Mouse (Mus musculus): ENCODE results near the gene Snx32. TPM values are rescaled to one million over a fixed set of nuclear protein-coding genes. Genes with fewer than 3 reads are reported as not detected.

Gene Snx32
- 10.8 and 12.2 TPM in 2 replicates for polyA plus RNA-seq (2012; rRNA removed)

DNA sequence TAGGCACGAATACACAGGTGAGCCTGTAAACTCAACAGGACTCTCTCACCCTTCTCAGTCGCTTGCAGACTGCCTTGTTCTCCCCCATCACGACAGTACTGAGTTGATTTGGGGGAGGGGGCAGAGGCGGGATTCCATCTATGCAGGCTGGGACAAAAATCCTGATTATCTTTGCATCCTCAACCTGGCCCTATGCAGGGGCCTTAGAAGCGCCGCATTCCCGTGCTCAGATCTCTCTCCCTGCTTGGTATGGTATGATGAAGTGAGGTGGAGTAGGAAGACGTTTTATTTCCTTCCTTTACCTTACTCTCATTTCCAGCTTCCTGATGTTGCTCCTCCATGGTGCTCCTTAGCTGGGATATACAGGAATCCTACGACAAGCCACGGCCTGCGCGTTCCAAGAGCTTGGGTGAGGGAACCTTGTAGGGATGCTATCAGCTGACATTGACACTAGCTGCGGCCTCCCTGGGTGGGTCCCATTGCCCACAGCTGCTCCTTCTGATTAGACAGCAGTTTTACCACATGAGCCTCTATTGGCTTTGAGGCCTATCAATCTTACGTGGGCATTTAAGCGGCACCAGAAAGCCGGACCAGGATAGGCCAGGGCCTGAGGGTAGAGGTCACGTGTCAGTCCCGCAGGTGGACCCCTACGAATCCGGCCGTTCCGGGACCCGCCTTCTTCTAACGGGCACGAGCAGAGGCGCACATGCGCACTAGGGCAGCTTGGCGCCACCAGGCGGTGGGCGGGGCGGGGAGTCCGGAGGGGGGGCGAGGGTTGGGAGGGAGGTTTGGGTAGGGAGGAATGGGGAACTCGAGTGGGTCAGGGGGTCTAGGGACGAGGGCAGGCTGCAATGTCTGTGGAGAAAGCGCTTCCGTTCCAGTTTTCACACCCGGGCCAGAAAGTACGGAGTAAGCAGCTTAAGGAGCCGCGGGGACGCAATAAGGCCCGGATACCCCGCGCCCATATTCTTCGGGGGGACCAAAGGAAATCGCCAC lies at the start of gene Snx32:
Gene Snx32 (minus strand): TSS at position 508 of the 996 bp plus-strand sequence.
- H3K4me1 ChIP-seq (ENCODE audit: control insufficient read depth, insufficient read depth, insufficient read length): peaks cover 7% of the 10 kb centered on the region; the same call in 1 of the 2 replicates
- DNase-seq (ENCODE audit: low read depth in 1 of 2, low spot score in 2 of 2): peak; percentile 98
- no peak for TF ChIP-seq CTCF (IDR thresholded peaks at IDR 0.05; ENCODE audit: extremely low read depth, insufficient read depth, insufficient read length, insufficient replicate concordance)
- peak; percentile 11; the same call in 1 of the 2 replicates for TF ChIP-seq POLR2A (IDR thresholded peaks at IDR 0.05; ENCODE audit: low read depth, low read length)
- no peaks in the 10 kb centered on the region for H3K36me3 ChIP-seq (ENCODE audit: control insufficient read depth, insufficient read depth, low read length)
- H3K27me3 ChIP-seq (ENCODE audit: control insufficient read depth, insufficient read depth, low read length): no peaks in the 10 kb centered on the region
- 3% methylated on average over 47 of the region's 47 CpGs for WGBS
- peak within 1 kb of the TSS; percentile 65 for H3K4me3 ChIP-seq (ENCODE audit: extremely low read depth, insufficient read depth, insufficient read length)
- H3K27ac ChIP-seq (ENCODE audit: insufficient read depth, low read length): peak within 1 kb of the TSS; percentile 50

DNA sequence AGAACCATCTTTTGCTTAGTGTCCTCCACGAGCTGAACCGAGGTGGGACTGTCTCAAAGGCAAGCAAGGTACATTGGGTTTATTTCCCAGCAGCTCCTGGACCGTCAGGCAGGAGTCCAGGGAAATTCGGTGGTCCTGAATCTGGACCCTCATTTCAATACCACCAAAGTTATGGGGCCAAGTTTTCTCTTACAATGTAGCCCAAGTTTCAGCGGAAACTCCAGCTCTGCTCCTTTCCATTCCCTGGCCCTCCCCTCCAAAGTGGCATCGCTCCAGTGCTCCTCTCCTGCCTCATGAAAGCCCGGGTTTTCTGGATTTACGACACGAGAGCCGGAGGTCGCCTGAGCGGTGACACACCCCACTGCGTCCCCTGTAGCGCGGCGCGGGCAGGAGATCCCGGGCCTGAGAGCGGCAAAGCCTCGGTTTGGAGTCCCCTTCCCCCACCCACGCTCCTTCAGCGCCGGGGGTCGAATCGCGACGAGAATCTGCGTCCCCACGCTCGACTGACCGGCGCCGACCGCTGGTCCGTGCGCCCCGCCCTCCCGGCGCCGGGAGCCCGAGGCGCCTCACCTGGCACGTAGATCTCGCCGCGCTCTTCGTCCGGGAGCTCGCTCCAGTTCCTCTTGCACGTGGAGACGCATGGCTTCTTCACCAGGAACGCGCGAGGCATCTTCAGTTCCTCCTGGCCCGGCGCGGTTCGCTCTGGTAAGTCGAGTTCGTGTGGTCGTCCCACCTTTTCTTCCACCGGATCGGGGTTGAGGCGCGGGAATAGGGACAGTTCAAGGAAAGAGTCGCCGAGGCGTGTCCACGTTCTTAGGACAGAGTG lies 49.5 kb upstream of the Snx32 start:
- Histone ChIP-seq H3K4me3 (ENCODE audit: extremely low read depth, insufficient read depth, insufficient read length) (peak overlapping the region; percentile 40; the same call in 1 of the 2 replicates), H3K36me3 (ENCODE audit: control insufficient read depth, insufficient read depth, low read length) (no peaks in the 10 kb centered on the region), H3K4me1 (ENCODE audit: control insufficient read depth, insufficient read depth, insufficient read length) (peaks cover 9% of the 10 kb centered on the region), H3K27ac (ENCODE audit: insufficient read depth, low read length) (no peak overlapping the region), H3K27me3 (ENCODE audit: control insufficient read depth, insufficient read depth, low read length) (peaks cover 30% of the 10 kb centered on the region)
- TF ChIP-seq CTCF (IDR thresholded peaks at IDR 0.05; ENCODE audit: extremely low read depth, insufficient read depth, insufficient read length, insufficient replicate concordance): no peak
- no peak for TF ChIP-seq POLR2A (IDR thresholded peaks at IDR 0.05; ENCODE audit: low read depth, low read length)
- 4% methylated on average over 69 of the region's 69 CpGs for WGBS
- DNase-seq (ENCODE audit: low read depth in 1 of 2, low spot score in 2 of 2): no peak

DNA sequence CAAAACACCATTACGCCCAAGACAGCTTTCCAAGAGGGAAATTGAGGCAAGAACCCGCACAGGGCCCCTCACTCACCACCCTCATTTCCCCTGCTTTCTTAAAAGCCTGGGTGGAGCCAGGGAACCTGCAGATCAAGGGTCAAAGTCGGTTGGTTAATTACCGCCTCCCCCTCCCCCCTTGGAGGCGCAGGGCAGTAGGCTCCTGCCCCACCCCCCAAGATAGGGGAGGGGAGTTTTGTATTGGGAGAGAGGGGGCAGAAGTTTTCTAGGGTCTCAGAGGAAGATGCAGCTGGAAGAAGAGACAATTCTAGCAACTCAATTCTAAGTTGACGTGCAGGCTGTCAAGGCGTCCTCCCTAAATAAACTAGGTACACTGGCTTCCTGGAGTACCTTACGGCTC lies 48.9 kb upstream of the Snx32 start:
- 52% methylated on average over 8 of the region's 8 CpGs for WGBS
- no peak for DNase-seq (ENCODE audit: low read depth in 1 of 2, low spot score in 2 of 2)

DNA sequence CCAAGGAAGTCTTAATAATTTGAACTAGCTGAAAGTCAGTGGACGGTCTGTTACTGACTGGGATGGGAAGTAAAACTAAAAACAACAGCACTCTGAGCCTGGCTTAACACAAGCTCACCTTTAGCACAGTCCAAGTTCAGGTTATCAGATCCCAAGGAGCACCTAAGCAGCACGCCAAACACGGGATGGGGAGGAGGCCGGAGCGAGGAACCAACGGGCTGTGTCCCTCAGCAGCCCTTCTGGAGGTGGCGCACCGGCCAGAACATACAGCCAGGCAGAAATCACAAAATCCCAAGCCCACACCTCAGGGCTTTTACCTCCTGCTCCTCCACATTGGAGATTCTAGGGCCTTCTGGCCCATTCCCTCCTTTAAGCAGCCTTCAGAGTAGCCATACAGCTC lies 48.4 kb upstream of the Snx32 start:
- H3K4me1 ChIP-seq (ENCODE audit: control insufficient read depth, insufficient read depth, insufficient read length): peaks cover 9% of the 10 kb centered on the region
- no peaks in the 10 kb centered on the region for H3K36me3 ChIP-seq (ENCODE audit: control insufficient read depth, insufficient read depth, low read length)
- WGBS: 75% methylated on average over 8 of the region's 8 CpGs
- H3K4me3 ChIP-seq (ENCODE audit: extremely low read depth, insufficient read depth, insufficient read length): no peak overlapping the region
- TF ChIP-seq CTCF (IDR thresholded peaks at IDR 0.05; ENCODE audit: extremely low read depth, insufficient read depth, insufficient read length, insufficient replicate concordance) (no peak), POLR2A (IDR thresholded peaks at IDR 0.05; ENCODE audit: low read depth, low read length) (no peak)
- H3K27me3 ChIP-seq (ENCODE audit: control insufficient read depth, insufficient read depth, low read length): peaks cover 28% of the 10 kb centered on the region
- no peak overlapping the region for H3K27ac ChIP-seq (ENCODE audit: insufficient read depth, low read length)
- DNase-seq (ENCODE audit: low read depth in 1 of 2, low spot score in 2 of 2): no peak

More for the DNA sequence above, 48.9 kb upstream of the Snx32 start:
- no peak overlapping the region for H3K27ac ChIP-seq (ENCODE audit: insufficient read depth, low read length)
- no peaks in the 10 kb centered on the region for H3K36me3 ChIP-seq (ENCODE audit: control insufficient read depth, insufficient read depth, low read length)
- no peak for TF ChIP-seq POLR2A (IDR thresholded peaks at IDR 0.05; ENCODE audit: low read depth, low read length)
- no peak for TF ChIP-seq CTCF (IDR thresholded peaks at IDR 0.05; ENCODE audit: extremely low read depth, insufficient read depth, insufficient read length, insufficient replicate concordance)
- peaks cover 9% of the 10 kb centered on the region for H3K4me1 ChIP-seq (ENCODE audit: control insufficient read depth, insufficient read depth, insufficient read length)
- H3K4me3 ChIP-seq (ENCODE audit: extremely low read depth, insufficient read depth, insufficient read length): no peak overlapping the region
- H3K27me3 ChIP-seq (ENCODE audit: control insufficient read depth, insufficient read depth, low read length): peaks cover 28% of the 10 kb centered on the region

DNA sequence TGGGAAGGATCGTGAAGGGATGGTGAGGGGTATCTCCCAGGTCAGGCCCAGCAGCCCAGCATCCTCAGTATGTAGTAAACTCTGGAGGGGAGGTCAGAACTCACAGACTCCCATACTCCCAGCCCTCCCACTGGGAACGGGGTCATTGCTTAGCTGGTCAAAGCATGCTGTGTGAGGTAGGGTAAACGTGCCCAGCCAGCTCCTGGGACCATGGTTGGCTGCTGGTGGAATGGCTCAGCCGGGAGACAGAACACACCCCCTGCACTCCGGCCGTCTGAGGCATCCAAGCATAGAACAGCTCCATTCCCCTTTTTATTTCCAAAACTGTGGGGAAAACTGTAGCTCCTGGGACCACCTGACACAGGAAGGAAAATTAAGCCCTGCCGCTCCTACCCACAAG lies 47.8 kb upstream of the Snx32 start:
- DNase-seq (ENCODE audit: low read depth in 1 of 2, low spot score in 2 of 2): no peak
- WGBS: 73% methylated on average over 7 of the region's 7 CpGs
- no peak for TF ChIP-seq CTCF (IDR thresholded peaks at IDR 0.05; ENCODE audit: extremely low read depth, insufficient read depth, insufficient read length, insufficient replicate concordance)
- TF ChIP-seq POLR2A (IDR thresholded peaks at IDR 0.05; ENCODE audit: low read depth, low read length): no peak
- no peak overlapping the region for H3K4me3 ChIP-seq (ENCODE audit: extremely low read depth, insufficient read depth, insufficient read length)
- peaks cover 28% of the 10 kb centered on the region for H3K27me3 ChIP-seq (ENCODE audit: control insufficient read depth, insufficient read depth, low read length)
- no peak overlapping the region for H3K27ac ChIP-seq (ENCODE audit: insufficient read depth, low read length)
- H3K4me1 ChIP-seq (ENCODE audit: control insufficient read depth, insufficient read depth, insufficient read length): peaks cover 9% of the 10 kb centered on the region
- no peaks in the 10 kb centered on the region for H3K36me3 ChIP-seq (ENCODE audit: control insufficient read depth, insufficient read depth, low read length)

DNA sequence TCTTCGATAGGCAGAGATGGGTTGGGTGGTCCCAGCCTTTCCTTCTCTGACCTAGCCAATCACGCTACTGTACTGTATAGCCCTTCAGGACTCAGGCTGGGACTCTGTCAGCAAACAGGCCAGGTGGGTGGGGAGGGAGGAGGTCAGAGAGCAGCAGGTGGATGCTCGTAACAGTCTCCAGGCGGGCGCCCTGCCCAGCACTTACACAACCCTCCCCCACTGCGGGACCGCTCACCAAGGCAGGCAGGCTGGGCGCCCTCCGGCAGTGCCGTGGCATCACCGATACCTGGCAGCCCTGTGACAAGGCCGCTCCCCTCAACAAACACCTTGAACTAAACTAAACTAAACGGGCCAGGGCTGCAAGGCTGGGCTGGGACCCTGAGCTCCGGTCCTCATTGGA lies 43.9 kb upstream of the Snx32 start:
- TF ChIP-seq POLR2A (IDR thresholded peaks at IDR 0.05; ENCODE audit: low read depth, low read length) (no peak), CTCF (IDR thresholded peaks at IDR 0.05; ENCODE audit: extremely low read depth, insufficient read depth, insufficient read length, insufficient replicate concordance) (no peak)
- DNase-seq (ENCODE audit: low read depth in 1 of 2, low spot score in 2 of 2): no peak
- Histone ChIP-seq H3K4me3 (ENCODE audit: extremely low read depth, insufficient read depth, insufficient read length) (no peak overlapping the region), H3K4me1 (ENCODE audit: control insufficient read depth, insufficient read depth, insufficient read length) (no peaks in the 10 kb centered on the region), H3K27ac (ENCODE audit: insufficient read depth, low read length) (no peak overlapping the region), H3K36me3 (ENCODE audit: control insufficient read depth, insufficient read depth, low read length) (no peaks in the 10 kb centered on the region), H3K27me3 (ENCODE audit: control insufficient read depth, insufficient read depth, low read length) (peaks cover 6% of the 10 kb centered on the region; the same call in 1 of the 2 replicates)
- 94% methylated on average over 14 of the region's 14 CpGs for WGBS

Data from spleen, adult 2 months (tissue).